Mouse (Mus musculus) forebrain, embryonic 11.5 days (tissue): ENCODE data around the gene 1110017D15Rik. TPM values are rescaled to one million over a fixed set of nuclear protein-coding genes. Genes with fewer than 3 reads are reported as not detected.

Source experiments
- ATAC-seq: fragments of 200-750 bp; cut with Nextera tagmentation; replicated peaks from 2 replicates; pipeline ENCODE4 v1.8.0; 2017; ENCODE audit warnings: moderate TSS enrichment; ENCODE audit not compliant: low FRiP score
- DNase-seq: peaks from one replicate; pipeline ENCODE4 v3.0.0-alpha.2; 2017; ENCODE audit warnings: low spot score
- H3K27ac ChIP-seq: fragments of 300-500 bp; sonication (generic); 2 replicates; pipeline ENCODE4 v1.5.1; 2014; ENCODE audit warnings: low read depth, low read length
- H3K27me3 ChIP-seq: fragments of 300-500 bp; sonication (generic); 2 replicates; pipeline ENCODE4 v1.6.1; 2014; ENCODE audit warnings: mild to moderate bottlenecking, low read length, mixed read lengths; ENCODE audit not compliant: control insufficient read depth, insufficient read depth
- H3K36me3 ChIP-seq: fragments of 300-500 bp; sonication (generic); 2 replicates; pipeline ENCODE4 v1.6.1; 2014; ENCODE audit warnings: mild to moderate bottlenecking, low read length, moderate library complexity, mixed read lengths; ENCODE audit not compliant: control insufficient read depth, insufficient read depth
- H3K4me1 ChIP-seq: fragments of 300-500 bp; sonication (generic); replicated peaks from 2 replicates; pipeline ENCODE4 v1.6.1; 2014; ENCODE audit warnings: low read length, mixed read lengths; ENCODE audit not compliant: control insufficient read depth, insufficient read depth
- H3K4me2 ChIP-seq: fragments of 300-500 bp; sonication (generic); 2 replicates; pipeline ENCODE4 v1.6.1; 2014; ENCODE audit warnings: low read depth, mild to moderate bottlenecking, low read length, moderate library complexity, mixed read lengths; ENCODE audit not compliant: severe bottlenecking
- H3K4me3 ChIP-seq: fragments of 300-500 bp; sonication (generic); 2 replicates; pipeline ENCODE4 v1.5.1; 2014; ENCODE audit warnings: low read depth, low read length
- H3K9ac ChIP-seq: fragments of 300-500 bp; sonication (generic); 2 replicates; pipeline ENCODE4 v1.6.1; 2014; ENCODE audit warnings: low read length
- H3K9me3 ChIP-seq: fragments of 300-500 bp; sonication (generic); 2 replicates; pipeline ENCODE4 v1.6.1; 2016; ENCODE audit warnings: low read length, mixed read lengths; ENCODE audit not compliant: control insufficient read depth
- WGBS: fragments of 180-500 bp; shearing (Covaris S2); extraction: QIAGEN DNeasy Blood & Tissue Kit; methylation state at CpG from one replicate; pipeline ENCODE4 v1.1.7; 2014; 5-methylcytosine and 5-hydroxymethylcytosine counted together
- polyA plus RNA-seq: library from polyadenylated mRNA; unstranded; fragments of >200 nt; fragmentation: Nextera tagmentation; extraction: Ambion mirVana; gene quantifications from 2 replicates; pipeline ENCODE4 v1.2.1, GENCODE M21; 2014

1110017D15Rik gene
- polyA plus RNA-seq, 1 experiment from 2014 or later: 5.2 TPM

DNA sequence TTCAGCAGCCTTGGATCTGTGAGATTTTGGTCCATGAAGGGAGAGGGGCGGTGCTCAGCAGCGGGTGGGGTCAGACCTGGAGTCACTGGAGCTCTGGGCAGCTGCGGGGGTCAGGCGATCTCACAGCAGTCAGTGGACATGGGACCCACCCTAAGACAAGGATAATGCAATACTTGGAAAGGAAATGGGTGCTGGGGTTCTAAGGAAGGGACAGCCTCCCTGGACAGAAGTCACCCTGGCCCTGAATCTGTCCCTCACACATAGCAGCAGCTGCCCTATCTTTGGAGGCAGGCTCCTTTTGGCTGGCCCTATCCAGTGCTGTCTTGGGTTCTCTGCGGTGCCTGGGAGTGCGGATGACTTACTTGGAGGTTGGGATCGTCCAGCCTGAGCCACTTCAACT is 6.7 kb upstream of the 1110017D15Rik start:
- H3K36me3 ChIP-seq: no peaks in the 10 kb centered on the region
- H3K27me3 ChIP-seq: no peaks in the 10 kb centered on the region
- ATAC-seq (no peak), DNase-seq (no peak)
- H3K27ac ChIP-seq: no peak overlapping the region
- no peaks in the 10 kb centered on the region for H3K9me3 ChIP-seq
- H3K4me1 ChIP-seq: peaks cover 15% of the 10 kb centered on the region
- no peak overlapping the region for H3K4me2 ChIP-seq
- no peak overlapping the region for H3K9ac ChIP-seq
- WGBS: 82% methylated on average over 7 of the region's 7 CpGs
- no peak overlapping the region for H3K4me3 ChIP-seq

DNA sequence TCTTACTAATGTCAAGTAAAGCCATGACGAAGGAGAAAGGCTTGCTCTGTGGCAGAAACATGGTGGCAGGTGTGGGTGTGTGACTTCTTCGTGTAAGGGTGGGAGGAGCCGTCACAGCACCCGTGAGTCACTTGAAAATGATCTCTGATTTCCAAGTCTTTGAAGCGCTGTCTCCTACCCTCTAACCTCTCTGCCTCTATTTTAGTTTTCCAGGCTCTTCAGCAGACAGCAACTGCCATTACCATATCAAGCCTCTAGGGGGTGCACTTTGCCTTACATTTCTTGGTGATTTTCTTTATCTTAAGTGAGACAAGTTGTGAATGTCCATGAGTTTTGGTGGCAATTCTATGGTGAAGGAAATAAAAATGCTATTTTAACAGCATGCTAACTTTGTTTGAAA is 5.7 kb upstream of the 1110017D15Rik start:
- Histone ChIP-seq H3K27me3 (no peaks in the 10 kb centered on the region), H3K4me1 (peaks cover 8% of the 10 kb centered on the region), H3K27ac (no peak overlapping the region), H3K9ac (no peak overlapping the region), H3K9me3 (no peaks in the 10 kb centered on the region), H3K4me2 (no peak overlapping the region), H3K4me3 (no peak overlapping the region), H3K36me3 (no peaks in the 10 kb centered on the region)
- DNase-seq: no peak
- ATAC-seq: no peak
- WGBS: 53% methylated on average over 5 of the region's 5 CpGs

DNA sequence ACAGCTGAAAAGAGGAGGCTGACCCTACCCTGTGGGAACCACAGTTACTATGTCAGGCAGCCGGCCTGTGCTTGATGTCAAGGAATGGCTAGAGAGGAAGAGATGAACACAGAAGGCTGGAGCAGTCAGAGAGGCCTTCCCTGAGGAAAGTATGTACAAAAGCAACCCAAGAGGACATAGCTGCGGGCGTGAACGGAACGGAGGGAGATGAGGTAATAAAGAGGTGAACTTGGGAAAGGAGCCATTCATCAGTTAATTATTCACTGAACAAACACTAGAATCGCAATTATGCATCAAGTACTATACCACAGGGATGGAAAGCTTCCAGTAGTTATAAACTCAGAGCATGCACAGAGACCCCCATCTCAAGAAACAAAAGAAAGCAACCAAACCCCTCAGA is 5.0 kb upstream of the 1110017D15Rik start:
- DNase-seq: no peak
- 81% methylated on average over 6 of the region's 6 CpGs for WGBS
- Histone ChIP-seq H3K27ac (no peak overlapping the region), H3K4me3 (no peak overlapping the region), H3K9me3 (no peaks in the 10 kb centered on the region), H3K9ac (no peak overlapping the region), H3K4me1 (peaks cover 7% of the 10 kb centered on the region), H3K4me2 (no peak overlapping the region), H3K36me3 (no peaks in the 10 kb centered on the region), H3K27me3 (no peaks in the 10 kb centered on the region)
- no peak for ATAC-seq

DNA sequence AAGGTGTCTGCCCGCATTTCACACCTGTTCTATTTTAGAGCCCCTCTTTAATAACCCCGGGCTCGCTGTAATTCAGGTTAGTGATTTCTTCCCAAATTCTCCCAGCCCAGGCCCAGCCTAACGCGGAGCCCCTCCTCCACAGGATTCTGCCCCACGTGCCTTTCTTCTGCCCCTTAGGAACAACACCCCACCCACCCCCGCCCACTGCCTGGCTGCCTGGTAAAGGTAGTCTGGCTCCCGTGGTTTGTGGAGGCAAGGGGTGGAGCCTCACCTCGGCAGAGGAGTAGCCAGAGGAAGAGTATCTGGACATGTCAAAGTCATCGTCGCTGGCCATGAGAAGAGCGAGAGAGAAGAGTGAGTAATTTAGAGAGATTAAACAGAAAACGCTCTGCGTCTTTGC is 3.5 kb upstream of the 1110017D15Rik start:
- Histone ChIP-seq H3K4me2 (no peak overlapping the region), H3K27ac (no peak overlapping the region), H3K9me3 (no peaks in the 10 kb centered on the region), H3K27me3 (no peaks in the 10 kb centered on the region), H3K9ac (no peak overlapping the region), H3K36me3 (no peaks in the 10 kb centered on the region), H3K4me1 (no peaks in the 10 kb centered on the region), H3K4me3 (no peak overlapping the region)
- 46% methylated on average over 14 of the region's 14 CpGs for WGBS
- ATAC-seq: no peak
- no peak for DNase-seq

DNA sequence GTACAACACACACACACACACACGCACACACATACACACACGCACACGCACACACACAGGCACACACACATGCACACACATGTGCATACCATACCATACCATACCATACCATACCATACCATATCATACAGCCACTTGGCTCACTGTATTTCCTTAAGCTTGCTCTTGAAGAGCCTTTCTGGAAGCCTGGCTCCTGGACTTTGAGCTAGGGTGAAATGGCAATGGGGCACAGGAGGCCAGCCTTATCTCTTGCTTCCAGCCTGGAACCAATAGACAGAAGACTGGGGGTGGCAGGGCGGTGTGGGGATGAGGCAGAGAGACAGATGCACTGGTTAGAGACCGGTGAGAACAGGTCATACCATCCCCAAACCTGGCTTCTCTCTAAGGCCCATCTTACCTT is 2.1 kb upstream of the 1110017D15Rik start:
- no peak for ATAC-seq
- Histone ChIP-seq H3K4me1 (no peaks in the 10 kb centered on the region), H3K9ac (no peak overlapping the region), H3K27ac (no peak overlapping the region), H3K27me3 (no peaks in the 10 kb centered on the region), H3K4me2 (no peak overlapping the region), H3K4me3 (no peak overlapping the region), H3K9me3 (no peaks in the 10 kb centered on the region), H3K36me3 (no peaks in the 10 kb centered on the region)
- WGBS: 89% methylated on average over 5 of the region's 5 CpGs
- DNase-seq: no peak

DNA sequence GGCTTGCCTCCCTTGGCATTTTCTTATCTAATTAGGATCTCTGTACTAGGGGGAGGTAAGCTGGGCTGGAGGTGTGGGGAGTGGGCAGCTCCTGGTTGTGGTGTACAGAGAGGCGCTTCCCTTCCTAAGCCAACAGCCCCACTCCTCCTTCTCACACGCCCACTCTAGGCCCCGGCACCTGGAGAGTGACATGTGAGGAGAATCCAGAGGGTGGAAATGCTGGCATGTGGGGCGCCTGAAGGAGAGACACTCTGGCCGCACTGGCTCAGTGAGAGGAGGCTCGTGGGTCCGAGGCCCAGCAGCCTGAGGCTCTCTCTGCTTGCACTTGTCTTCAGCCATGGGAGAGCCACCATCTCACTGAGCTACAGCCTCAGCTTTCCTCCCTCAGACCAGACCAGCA is 1.2 kb upstream of the 1110017D15Rik start:
- Histone ChIP-seq H3K9ac (no peak overlapping the region), H3K4me1 (no peaks in the 10 kb centered on the region), H3K27me3 (no peaks in the 10 kb centered on the region), H3K4me3 (no peak overlapping the region), H3K9me3 (no peaks in the 10 kb centered on the region), H3K36me3 (no peaks in the 10 kb centered on the region), H3K4me2 (no peak overlapping the region), H3K27ac (no peak overlapping the region)
- WGBS: 75% methylated on average over 7 of the region's 7 CpGs
- ATAC-seq: no peak
- DNase-seq: no peak

DNA sequence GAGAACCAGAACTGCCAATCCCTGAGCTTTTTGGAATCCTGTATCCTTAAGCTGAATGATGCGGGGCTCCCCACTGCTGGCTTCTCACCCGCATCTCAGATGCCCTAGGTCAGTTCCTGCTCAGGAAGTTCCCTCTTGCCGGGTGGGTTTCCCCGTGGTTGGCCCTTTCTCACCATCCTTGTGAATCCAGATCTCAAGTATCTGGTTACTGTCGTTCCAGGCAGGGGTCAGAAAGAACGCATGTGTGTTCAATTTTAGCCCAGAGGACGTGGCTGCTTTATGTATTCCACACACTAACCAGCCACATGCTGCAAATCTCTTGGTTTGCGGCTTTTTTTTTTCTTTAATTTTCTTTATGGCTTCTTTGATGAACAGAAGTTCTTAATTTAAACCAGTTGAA is 3.4 kb downstream of the 1110017D15Rik start:
- no peaks in the 10 kb centered on the region for H3K4me1 ChIP-seq
- WGBS: 33% methylated on average over 8 of the region's 8 CpGs
- H3K4me3 ChIP-seq: no peak overlapping the region
- DNase-seq: no peak
- H3K27me3 ChIP-seq: no peaks in the 10 kb centered on the region
- no peaks in the 10 kb centered on the region for H3K36me3 ChIP-seq
- no peak for ATAC-seq
- H3K9ac ChIP-seq: no peak overlapping the region
- H3K4me2 ChIP-seq: no peak overlapping the region
- no peak overlapping the region for H3K27ac ChIP-seq
- H3K9me3 ChIP-seq: no peaks in the 10 kb centered on the region

DNA sequence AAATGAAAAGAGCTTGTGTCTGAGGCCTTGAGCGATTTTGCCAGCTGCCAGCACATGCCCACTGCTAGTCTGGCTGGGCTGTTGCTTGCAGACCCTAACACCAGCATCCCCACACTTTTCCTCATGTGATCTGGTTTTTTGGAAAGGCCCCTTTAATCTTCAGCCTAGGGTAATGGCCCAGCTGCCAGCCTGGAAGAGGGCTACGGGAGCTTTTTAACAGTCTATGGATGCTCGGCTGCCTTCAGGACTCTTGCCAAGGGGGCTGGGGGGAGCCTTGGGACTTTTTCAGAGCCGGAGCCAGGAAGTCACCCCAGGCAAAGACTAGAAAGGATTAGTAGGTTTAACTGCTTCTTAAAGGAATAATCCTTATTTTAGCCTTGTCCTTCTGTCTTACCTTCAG is 3.8 kb downstream of the 1110017D15Rik start:
- no peak for ATAC-seq
- Histone ChIP-seq H3K27ac (no peak overlapping the region), H3K4me3 (no peak overlapping the region), H3K36me3 (no peaks in the 10 kb centered on the region), H3K9me3 (no peaks in the 10 kb centered on the region), H3K4me1 (no peaks in the 10 kb centered on the region), H3K27me3 (no peaks in the 10 kb centered on the region; the same call in 1 of the 2 replicates), H3K9ac (no peak overlapping the region), H3K4me2 (no peak overlapping the region)
- DNase-seq: no peak
- 28% methylated on average over 4 of the region's 4 CpGs for WGBS

DNA sequence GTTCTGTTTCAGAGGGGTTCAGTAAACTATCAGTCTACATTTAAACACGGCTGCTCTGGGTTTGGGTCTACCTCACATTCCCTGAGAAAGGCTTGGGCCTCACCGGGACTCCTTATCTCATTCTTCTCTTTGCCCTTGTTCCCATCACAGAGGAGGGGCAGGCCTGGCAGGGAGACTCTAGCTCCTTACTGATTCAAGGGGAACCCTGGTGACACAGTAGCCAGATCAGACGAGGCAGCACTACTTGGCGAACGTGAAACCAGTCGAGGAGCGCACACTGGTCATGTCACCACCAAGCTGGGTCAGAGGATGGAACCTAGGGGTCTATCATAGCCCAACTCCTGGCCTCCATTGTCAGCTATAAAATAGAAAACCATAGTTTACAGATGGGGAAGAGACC is 9.1 kb downstream of the 1110017D15Rik start:
- no peaks in the 10 kb centered on the region for H3K9me3 ChIP-seq
- no peaks in the 10 kb centered on the region for H3K36me3 ChIP-seq
- H3K4me1 ChIP-seq: peaks cover 7% of the 10 kb centered on the region; the same call in 1 of the 2 replicates
- H3K4me2 ChIP-seq: peak overlapping the region; percentile 89
- H3K9ac ChIP-seq: no peak overlapping the region; the same call in 1 of the 2 replicates
- no peak overlapping the region for H3K27ac ChIP-seq
- no peak overlapping the region for H3K4me3 ChIP-seq
- WGBS: 37% methylated on average over 7 of the region's 7 CpGs
- DNase-seq (no peak), ATAC-seq (no peak)
- no peaks in the 10 kb centered on the region; the same call in 1 of the 2 replicates for H3K27me3 ChIP-seq
